Mouse (Mus musculus) adrenal gland, postnatal 4 days (tissue): ENCODE measurements at regions not wholly inside any gene's neighbourhood (a gene's known extent, or its start where the extent isn't known, plus 50 kb on each side); places are given as distances from the start of the nearest gene placed in this dataset.

Experiments used
- DNase-seq, 2 experiments: peaks; one replicate each; pipeline ENCODE4 v3.0.0; 2021 to 2022; ENCODE audit warnings: low spot score in 2 of 2, mixed read lengths in 2 of 2

DNA sequence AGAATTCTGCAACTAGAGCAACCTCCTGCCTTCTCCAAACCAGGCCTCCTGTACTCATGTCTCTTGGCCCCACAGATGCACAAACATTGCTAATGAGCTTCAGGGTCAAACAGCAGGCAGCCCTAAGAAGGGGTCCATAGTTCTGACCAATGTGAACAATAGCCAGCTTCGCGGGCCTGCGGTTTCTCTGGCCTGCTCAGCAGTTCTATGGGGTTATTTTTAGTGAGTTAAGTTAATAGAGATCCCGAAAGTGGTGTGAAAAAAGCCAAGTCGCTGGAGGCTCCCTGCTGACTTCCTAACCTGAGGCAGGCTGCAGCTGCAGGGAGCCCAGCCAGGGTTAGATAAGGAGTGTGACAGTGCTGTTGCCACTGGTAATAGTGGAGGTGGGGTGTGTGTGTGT, 106.6 kb downstream of the Pdcd6ip start:
- DNase-seq, result no peak

DNA sequence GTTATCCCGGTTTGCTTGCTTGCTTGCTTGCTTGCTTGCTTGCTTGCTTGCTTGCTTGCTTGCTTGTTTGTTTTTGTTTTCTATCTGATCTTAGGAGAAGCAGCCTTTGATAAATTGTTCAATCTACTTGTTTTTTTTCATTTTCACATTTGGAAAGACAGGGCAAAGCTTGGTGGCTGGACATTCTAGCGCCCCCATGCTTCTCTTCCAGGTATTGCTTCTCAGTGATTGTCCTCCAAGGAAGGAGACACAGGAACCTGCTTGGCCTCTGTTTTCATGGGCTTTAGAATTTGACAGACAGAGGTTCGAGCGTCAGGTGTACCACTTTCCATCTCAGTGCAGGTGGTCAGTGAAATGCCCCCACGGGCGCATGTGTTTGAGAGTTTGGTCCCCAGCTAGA, 120.8 kb downstream of the Pdcd6ip start:
- DNase-seq, result no peak

DNA sequence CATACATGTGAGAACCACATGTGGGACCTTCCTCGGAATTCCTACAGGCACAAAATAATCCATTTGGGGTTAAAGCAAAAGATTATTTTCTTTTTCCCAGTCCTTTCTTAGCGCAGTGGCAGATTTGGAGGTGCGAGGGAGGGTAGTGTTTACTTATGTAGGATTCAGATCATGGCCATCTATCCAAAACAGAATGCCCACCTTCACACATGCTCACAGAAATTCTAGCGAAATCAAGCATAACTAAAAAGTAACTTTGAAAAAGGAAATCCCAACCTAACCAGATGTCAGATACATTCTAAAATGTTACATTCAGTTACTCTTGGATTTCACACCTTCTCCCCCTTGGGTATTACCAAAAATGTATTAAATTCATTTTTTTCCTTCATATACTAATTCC, 121.6 kb downstream of the Pdcd6ip start:
- no peak for DNase-seq

DNA sequence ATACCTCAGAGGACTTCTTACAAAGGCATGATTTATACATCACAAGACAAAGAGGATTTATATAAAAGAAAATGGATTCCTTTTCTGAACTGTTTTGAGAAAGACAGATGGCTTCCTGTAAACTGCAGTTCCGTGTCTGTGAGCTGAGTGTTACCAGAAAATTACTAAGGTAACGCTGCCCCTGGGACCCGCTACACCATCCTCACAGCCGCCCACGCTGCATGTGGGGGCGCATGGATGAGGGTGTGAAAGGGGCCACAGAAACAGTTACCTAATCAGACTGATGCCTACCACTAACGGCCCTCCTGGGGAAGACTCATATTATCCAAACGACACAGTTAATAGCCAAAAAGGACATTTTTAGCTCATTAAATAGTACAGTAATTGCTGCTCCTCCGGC, 129.8 kb downstream of the Pdcd6ip start:
- DNase-seq, result no peak

DNA sequence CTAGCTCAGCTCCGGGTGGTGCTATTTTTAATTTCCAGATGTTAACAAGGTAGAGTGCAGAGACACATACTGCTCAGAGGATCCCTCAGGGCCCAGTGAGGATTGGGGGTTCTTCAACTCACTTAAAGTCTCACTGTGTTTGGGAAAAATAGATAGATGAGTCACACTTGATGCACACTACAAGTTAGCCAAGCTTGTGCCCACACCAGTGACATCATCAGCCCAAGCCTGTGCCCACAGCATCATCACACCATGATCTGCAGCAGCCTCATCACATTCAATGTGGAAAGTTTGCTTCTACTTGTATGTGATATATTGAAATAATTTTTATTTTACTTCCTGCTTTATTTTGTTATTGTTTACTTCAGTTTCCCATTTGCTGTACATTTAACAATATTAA, 139.2 kb downstream of the Pdcd6ip start:
- no peak for DNase-seq

DNA sequence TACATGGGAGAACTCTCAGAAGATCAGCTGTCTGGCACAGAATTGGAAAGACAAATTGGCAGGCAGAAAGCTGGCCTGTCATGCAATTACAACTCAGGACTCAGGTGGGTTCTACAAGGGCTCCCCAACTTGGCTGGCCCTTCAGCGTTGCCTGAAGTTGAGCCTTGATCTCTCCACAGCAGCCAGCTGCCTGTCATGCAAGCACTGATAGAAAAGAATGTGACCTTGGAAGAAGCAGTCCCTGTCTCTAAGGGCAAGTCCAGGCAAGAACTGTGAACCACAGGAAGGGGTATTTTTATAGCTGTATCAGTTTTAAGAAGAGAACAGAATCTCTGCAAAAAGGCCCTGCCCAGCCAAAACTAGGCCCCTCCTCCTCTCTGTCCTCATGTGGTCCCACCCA, 140.4 kb downstream of the Pdcd6ip start:
- DNase-seq, result no peak

DNA sequence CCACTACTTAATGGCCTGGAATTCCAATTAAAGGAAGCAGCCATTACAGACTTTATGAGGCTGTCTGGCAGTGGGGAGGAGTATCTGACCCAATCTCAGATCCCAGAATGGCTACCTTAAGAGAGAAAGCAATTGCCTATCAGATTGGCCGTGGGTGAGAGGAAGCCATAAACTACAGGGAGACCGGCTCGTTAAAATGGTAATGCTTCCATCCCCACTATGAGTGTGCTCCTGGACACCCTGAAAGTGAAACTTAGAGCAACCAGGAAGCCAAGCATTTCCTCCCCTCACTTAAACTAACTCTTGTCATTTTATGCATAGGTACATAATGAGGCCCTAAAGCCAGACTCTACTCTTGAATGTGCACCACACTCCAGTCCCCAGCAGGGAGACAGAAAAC, 141.4 kb downstream of the Pdcd6ip start:
- DNase-seq, result no peak

DNA sequence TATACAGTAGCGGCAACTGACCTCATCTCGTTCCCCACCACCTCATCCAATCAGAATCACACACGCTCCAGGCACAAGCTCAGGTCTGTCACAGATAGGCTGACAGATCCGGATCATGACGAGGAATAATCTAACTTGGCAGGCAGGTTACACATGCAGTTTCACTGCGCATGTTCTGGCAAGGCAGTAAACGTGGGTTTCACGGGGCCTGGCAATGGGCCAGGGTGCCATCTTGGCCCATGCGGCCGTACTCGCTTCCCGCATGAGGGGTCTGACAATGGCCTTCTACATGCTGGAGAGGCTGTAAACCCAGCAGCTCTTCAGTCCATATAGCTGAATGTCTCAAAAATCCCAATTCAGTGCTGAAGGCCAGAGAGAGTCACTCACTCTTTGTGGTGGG, 154.1 kb downstream of the Pdcd6ip start:
- DNase-seq, result no peak

DNA sequence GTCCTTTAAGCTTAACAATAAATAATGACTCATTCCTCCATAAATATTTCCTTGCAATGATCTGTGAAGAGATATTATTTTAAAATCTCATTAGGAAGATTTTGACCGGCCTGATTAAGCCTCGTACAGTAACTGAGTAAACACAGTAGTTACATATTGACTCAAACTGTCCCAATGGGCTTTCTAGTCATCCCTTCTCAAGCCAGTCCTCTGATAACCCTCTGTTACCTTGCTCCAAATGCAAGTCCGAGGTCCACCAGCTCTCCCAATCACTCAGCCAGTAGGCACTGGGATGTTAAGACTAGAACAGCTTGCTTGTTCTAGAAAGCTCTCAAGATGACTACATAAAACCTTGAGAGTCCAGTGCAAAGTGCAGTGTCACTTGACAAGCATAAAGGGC, 160.6 kb downstream of the Pdcd6ip start:
- no peak for DNase-seq

DNA sequence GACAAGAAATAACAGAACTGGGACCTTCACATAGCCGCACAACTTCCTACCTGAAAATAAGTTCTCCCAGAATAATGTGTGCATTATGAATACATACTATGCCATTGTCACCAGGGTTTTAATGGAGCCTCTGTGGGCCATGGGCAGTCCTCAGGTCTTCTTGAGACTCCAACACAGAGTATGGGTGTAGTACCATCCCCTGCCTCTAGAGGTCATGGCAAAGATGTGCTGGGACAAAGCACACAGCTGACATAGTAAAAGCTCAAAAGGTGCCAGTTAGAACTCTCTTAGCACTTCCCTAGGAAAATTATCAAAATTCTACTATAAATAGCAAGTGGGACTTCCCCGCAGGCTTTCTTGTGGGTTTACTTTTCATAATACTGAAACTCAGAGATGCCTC, 179.5 kb downstream of the Pdcd6ip start:
- DNase-seq, result peak in 1 of 2 experiments; percentile 10

DNA sequence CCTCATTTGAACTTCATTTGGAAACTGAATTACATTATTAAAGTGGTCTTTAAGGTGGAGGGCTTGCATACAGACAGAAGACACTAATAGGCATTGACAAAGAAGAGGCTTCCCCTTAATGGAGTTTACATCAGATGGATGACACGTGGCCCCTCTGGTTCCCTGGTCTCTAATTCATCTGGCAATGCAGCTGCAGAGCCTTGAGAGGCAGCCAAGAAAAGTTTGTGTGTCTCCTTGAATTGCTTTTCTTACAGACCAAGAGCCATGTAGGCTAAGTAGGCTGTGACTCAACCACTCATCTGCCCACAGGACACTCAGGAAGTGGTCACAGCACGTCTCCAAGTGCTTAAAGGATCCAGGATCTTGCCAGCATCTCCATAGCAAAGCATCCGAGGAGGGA, 183.8 kb downstream of the Pdcd6ip start:
- no peak for DNase-seq

DNA sequence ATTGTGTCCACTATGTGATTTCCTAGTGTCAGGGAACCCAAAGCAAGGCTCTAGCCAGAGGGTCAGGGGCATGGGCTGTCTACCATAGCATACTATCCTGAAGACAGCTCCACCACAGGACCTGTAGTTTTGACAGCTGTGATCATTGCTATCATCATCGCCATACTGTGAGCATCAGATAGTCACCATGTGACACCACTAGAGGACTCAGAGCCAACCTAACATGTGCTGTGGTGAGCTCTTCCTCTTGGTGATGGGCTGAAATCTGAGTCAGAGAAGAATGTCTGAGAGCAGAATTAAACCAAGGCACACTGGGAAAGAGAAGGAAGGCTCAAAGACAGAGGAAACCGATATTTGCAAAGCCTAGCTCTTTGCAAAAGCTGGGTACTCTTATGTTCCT, 184.9 kb downstream of the Pdcd6ip start:
- DNase-seq, result no peak

DNA sequence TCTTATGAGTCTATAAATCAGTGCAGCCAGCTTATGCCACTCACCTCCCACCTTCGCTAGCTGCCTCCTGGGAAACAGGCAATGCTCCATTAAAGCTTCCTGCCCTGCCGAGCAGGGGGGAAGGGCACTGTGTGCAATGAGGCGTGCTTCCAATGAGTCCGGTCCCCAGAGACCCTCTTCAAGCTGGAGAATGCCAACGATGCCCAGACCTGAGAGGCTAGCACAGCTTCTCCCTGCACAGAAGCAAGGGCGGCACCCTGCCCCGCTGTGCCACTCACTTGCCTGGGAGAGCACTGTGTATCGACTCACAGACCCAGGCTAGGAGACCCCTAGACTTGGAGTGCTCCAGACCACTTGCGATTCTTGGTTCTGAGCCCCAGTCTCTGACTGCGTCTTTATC, 188.3 kb downstream of the Pdcd6ip start:
- DNase-seq, result no peak

DNA sequence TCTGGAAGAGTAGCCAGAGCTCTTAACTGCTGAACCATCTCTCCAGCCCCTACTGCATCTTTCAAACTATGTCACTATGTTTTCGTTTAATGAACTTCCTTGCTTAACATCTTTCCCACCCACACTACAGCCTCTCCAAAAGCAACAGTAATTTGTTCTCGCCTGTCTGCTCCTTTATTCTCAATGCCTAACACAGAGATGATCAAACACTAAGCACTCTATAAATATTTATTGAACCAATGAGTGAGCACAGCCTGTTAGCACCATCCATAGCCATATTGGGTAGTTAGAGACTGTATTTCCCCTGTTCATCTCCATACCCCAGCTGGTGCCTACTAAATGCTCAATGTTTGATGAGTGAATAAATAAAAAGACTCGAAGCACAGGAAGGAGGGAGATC, 189.6 kb downstream of the Pdcd6ip start:
- DNase-seq, result no peak

DNA sequence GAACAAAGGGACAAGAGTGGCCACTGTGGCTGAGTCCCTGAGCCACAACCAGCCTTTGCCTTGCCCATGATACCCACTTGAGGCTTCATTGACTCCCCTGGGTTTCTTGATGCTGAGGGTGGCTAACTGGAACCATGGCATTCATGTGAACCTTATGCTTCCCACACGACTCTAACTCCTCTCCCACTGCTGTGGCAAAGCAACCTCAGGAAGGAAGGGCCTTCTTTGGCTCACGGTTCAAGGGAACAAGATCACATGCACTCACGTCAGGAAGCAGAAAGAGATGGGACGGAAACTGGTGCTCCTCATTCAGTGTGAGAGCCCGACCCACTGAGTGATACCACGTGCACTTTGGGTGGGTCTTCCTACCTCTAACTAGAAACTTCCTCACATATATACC, 190.3 kb downstream of the Pdcd6ip start:
- no peak for DNase-seq

DNA sequence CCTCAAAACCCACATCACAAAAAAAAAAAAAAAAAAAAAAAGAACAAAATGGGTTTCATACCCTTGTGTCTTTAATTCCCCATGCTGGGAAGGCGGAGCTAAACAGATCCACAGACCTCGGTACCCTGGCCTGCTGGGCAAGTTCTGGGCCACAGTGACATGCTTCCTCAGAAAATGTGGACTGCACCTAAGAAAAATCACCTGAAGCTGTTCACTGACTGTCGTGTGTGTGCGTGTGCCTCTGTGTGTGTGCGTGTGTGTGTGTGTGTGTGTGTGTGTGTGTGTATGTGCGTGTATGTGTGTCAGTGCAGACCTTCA, 192.4 kb downstream of the Pdcd6ip start:
- no peak for DNase-seq

DNA sequence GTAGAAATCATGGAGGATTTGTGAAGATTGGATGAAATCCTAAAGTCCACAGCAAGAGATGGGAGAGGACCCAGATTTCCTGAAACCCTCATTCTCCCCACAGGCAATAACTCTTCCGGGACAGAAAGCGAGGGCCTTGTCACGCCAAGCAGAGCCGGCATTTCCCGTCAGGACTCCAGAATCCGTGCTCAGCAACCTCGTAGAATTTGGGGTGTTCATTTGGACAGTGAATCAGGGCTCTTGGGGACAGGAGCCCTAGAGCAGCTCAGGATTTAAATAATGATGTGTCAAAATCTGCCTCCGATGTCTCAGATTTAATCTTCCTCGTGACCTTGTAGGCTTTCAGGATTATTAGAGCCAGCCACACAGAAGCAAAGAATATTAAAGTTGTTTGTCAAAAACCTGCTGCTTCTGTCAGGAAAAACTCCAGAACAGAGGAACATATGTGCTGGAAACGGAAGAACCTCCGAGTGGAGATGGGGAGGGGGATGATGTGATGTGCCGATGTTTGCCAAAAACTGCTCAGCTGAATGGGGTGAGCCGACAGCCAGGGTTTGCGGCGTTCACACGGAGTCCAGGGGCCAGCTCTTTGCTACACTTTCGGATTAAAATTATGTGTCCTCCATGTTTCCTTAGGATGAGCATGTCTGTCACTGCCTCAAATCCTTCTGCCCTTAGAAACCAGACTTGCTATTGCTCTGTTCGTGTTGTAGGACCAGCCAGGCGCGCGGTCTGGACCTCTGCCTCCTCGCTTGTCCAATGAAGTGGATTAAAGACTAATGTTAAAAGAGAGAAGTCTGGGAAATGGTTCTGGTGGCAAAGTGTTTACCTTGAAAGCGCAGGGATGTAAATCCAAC, 193.0 kb downstream of the Pdcd6ip start:
- no peak for DNase-seq

DNA sequence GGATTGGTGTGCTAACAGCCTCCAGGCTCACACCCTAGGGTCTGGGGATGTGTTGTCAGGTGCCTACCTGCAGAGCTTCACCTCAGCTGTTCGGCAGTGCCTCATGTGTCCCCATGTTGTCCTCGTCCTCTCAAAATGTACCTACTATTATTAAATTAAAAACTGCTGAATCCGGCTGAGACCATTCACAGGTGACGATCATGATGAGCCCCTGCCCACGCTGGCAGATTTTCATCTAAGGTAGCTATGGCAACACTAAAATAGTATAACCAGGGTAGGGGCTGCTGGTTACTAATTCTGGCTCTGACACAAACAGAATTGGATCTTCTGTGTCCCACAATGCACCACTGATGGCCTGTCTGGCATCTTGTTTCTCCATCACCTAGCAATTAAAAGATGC, 196.8 kb downstream of the Pdcd6ip start:
- no peak for DNase-seq

DNA sequence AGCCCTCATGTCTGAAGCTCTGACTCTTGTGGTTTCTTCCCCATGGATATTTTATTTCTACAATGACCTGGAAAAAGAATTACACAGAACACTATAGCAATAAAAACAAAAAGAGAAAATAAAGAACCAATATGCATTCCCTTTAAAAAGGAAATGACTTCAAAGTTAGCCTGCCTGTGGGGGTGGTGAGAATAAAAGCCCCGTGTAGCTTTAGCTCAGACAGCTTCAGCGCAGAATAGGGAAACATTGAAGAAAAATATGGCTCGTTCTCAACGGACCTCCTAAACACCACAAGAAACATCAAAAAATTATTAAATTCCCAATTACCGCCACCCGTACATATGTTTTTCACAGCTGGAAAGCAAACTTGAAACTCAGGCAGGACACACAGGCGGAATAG, 198.7 kb downstream of the Pdcd6ip start:
- no peak for DNase-seq

DNA sequence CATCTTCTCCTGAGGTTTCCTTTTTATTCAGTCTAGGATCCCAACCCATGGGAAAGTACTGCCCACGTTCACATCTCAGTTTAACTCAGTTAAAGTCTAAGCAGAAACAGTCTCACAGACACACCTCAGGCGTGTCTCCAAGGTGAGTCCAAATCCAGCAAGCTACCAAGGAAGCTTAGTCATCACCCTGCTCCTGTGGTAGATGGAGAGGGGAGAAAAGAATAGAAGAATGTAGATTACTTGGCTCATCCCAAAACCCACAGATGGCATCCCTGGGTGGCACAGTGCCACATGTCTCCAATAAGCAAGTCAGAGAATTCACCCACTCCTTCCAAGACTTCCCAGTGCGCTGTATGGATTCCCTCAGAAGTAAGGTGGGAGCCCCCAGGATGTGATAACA, 199.2 kb downstream of the Pdcd6ip start:
- no peak for DNase-seq

DNA sequence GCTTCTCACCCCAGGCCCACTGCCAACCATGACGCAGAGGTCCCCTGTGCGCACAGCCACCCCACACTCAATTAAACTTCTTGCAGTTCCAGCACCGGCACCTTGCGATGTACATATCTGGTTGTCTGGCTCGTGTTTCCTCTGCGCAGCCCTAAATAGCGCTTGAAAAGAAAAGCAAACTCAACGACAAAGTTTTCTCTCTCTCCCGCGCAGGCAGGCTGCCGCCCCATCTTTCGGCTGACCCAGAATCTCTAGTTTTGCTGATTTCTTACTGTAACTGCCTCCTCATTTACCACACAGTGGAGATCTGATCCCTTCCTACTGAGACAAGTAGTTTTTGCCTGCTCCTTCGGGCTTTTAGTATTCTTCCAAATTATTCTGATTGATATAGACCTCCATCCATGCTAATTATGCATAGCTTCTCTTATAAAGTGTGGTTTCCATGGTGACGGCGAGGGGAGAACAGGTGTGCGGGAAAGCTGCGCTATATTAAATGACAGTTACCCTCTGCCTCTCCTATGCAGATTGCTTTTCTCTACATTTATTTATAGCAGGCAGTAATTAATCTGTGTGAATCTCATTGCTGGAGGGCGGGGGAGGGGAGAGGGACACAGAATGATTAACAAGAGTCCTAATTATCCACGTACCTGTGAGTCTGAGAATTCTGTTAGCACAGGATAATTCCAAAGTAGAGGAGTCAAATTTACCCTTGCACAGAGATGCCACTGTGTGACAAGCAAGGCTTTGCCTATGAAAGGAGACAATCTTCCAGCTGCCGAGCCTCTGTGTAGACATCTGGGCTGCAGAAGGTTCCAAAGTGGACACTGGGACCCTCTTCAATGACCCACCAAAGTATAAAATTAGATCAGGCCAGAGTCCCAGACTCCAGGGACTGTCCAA, 200.2 kb downstream of the Pdcd6ip start:
- no peak for DNase-seq

DNA sequence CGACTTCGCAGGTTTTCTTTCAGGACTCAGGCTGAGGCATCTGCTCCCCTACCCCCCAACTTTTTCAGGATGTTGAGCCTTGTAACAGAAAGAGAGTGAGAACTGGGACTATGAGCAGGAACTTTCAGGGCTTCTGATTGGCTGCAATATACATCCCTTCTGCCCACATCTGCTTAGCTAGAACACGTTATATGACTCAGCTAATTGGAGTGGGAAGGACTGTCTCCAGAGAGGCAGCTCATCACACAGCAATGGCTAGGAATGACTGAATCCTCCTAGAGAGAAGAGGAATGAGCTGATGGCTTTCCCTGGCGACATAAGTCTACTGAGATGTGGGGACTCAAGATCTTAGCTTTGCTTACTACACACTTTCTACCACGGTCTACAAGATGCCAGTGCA, 208.8 kb downstream of the Pdcd6ip start:
- DNase-seq, result no peak
